Mouse (Mus musculus) bone marrow macrophage, adult 2 months (primary cell): Measurements from ENCODE around the gene Ngly1. TPM values are rescaled to one million over a fixed set of nuclear protein-coding genes. Genes with fewer than 3 reads are reported as not detected.

Experiments used
- H3K27ac ChIP-seq: 2 replicates; pipeline ENCODE4 v1.5.1; 2012; ENCODE audit warnings: low read depth, low read length; ENCODE audit not compliant: insufficient read depth
- H3K4me1 ChIP-seq: 2 replicates; pipeline ENCODE4 v1.6.1; 2012; ENCODE audit warnings: low read length; ENCODE audit not compliant: control insufficient read depth, insufficient read depth
- H3K4me3 ChIP-seq: 2 replicates; pipeline ENCODE4 v1.5.1; 2012; ENCODE audit warnings: mild to moderate bottlenecking, low read length, moderate library complexity; ENCODE audit not compliant: insufficient read depth
- CTCF ChIP-seq: IDR thresholded peaks from 2 replicates; pipeline ENCODE4 v1.5.1; 2012; ENCODE audit warnings: low read depth, mild to moderate bottlenecking, low read length, moderate library complexity
- POLR2A ChIP-seq: IDR thresholded peaks from 2 replicates; pipeline ENCODE4 v1.6.1; 2012; ENCODE audit warnings: mild to moderate bottlenecking, low read depth, low read length, borderline replicate concordance
- polyA plus RNA-seq: library from polyadenylated mRNA; stranded (reverse); fragments of >200 nt; gene quantifications from 2 replicates; pipeline ENCODE4 v1.2.4, GENCODE M21; 2012; ENCODE audit not compliant: missing spikeins, insufficient read depth, insufficient read length

Ngly1 gene
- polyA plus RNA-seq, 1 experiment, result 33.1 TPM

GRCm38 (mm10) chr14:16242193-16242815 is 6.8 kb upstream of the Ngly1 start:
- Histone ChIP-seq H3K27ac (peak overlapping the region; percentile 90; the same call in 1 of the 2 replicates), H3K4me3 (peak overlapping the region; percentile 94), H3K4me1 (peaks cover 23% of the 10 kb centered on the region)
- TF ChIP-seq CTCF (no peak), POLR2A (no peak)

- TF ChIP-seq POLR2A (no peak), CTCF (no peak)
- Histone ChIP-seq H3K4me3 (peak overlapping the region; percentile 94), H3K27ac (peak overlapping the region; percentile 90), H3K4me1 (peaks cover 23% of the 10 kb centered on the region)
Observed at GRCm38 (mm10) chr14:16242947-16243602, 6.0 kb upstream of the Ngly1 start.

GRCm38 (mm10) chr14:16243603-16244209 is 5.4 kb upstream of the Ngly1 start:
- peak overlapping the region; percentile 90 for H3K27ac ChIP-seq
- H3K4me3 ChIP-seq, result peak overlapping the region; percentile 94
- peaks cover 25% of the 10 kb centered on the region for H3K4me1 ChIP-seq
- TF ChIP-seq POLR2A (no peak), CTCF (no peak)

- Histone ChIP-seq H3K27ac (peak overlapping the region; percentile 46), H3K4me1 (peaks cover 25% of the 10 kb centered on the region), H3K4me3 (no peak overlapping the region)
- no peak for TF ChIP-seq CTCF
- no peak for TF ChIP-seq POLR2A
Observed at GRCm38 (mm10) chr14:16244370-16244769, 4.7 kb upstream of the Ngly1 start.

- H3K4me3 ChIP-seq, result no peak overlapping the region
- H3K27ac ChIP-seq, result no peak overlapping the region
- H3K4me1 ChIP-seq, result peaks cover 25% of the 10 kb centered on the region
- TF ChIP-seq CTCF, result no peak
- TF ChIP-seq POLR2A, result no peak
Observed at GRCm38 (mm10) chr14:16245127-16245526, 4.0 kb upstream of the Ngly1 start.

GRCm38 (mm10) chr14:16246340-16246912 is 2.7 kb upstream of the Ngly1 start:
- H3K4me1 ChIP-seq, result peaks cover 24% of the 10 kb centered on the region
- no peak overlapping the region for H3K4me3 ChIP-seq
- TF ChIP-seq CTCF, result no peak
- TF ChIP-seq POLR2A, result no peak
- no peak overlapping the region for H3K27ac ChIP-seq

- Histone ChIP-seq H3K27ac (no peak overlapping the region), H3K4me1 (peaks cover 14% of the 10 kb centered on the region), H3K4me3 (no peak overlapping the region)
- no peak for TF ChIP-seq POLR2A
- TF ChIP-seq CTCF, result no peak
Observed at GRCm38 (mm10) chr14:16248135-16248534, 945 bp upstream of the Ngly1 start.

- TF ChIP-seq POLR2A, result no peak
- TF ChIP-seq CTCF, result no peak
- H3K4me1 ChIP-seq, result peaks cover 14% of the 10 kb centered on the region
- peak overlapping the region; percentile 78 for H3K4me3 ChIP-seq
- H3K27ac ChIP-seq, result no peak overlapping the region
Observed at GRCm38 (mm10) chr14:16248603-16249157, 400 bp upstream of the Ngly1 start.

- H3K4me1 ChIP-seq, result peaks cover 12% of the 10 kb centered on the region
- H3K27ac ChIP-seq, result no peak overlapping the region
- H3K4me3 ChIP-seq, result peak overlapping the region; percentile 78
- TF ChIP-seq CTCF (no peak), POLR2A (no peak)
Observed at GRCm38 (mm10) chr14:16250099-16250498, 1.0 kb downstream of the Ngly1 start.
